Mouse (Mus musculus) kidney, adult 2 months (tissue): Measurements from ENCODE around the gene Gm10553.
"Not testable (repeated sequence)": the region's sequence is repeated elsewhere in the genome, so short reads cannot be mapped to it uniquely, and the experiment has no call there.

Source experiments
- CTCF ChIP-seq: fragments of 200-500 bp; conservative IDR thresholded peaks from 2 replicates; pipeline ENCODE4 v1.5.1; 2011; ENCODE audit warnings: low read depth, mild to moderate bottlenecking, control low read depth, low read length, moderate library complexity, mixed read lengths; ENCODE audit not compliant: insufficient read depth, insufficient read length
- POLR2A ChIP-seq: fragments of 200-500 bp; IDR thresholded peaks from one replicate; pipeline ENCODE4 v1.6.1; 2011; ENCODE audit warnings: low read depth, low read length, control low read depth

DNA sequence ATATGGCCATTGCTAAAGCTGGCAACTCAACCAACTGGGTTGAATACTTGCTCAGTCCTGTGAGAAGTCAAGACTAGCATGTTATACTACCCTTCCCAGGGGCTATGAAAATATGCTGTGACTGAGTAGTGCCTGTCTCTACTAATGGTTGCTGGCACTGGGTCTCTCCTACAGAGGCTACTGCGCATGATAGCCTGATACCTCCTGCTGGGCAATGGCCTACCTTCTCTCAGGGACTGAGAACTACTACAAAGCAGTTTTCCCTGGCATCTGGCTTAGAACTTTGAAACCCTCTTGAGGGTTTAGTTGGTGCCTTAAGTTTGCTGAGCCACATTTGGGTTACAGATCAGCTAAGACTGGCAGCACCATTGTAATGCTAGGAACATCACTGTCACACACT, 13.8 kb upstream of the Gm10553 start:
- TF ChIP-seq POLR2A, CTCF: not testable (repeated sequence)
